Mouse (Mus musculus) cortical plate, adult 2 months (tissue): ENCODE measurements around the gene Gba2.

Experiments
- CTCF ChIP-seq: fragments of 200-500 bp; IDR thresholded peaks from 2 replicates; pipeline ENCODE4 v1.5.1; 2011; ENCODE audit warnings: mild to moderate bottlenecking, control low read depth, low read length; ENCODE audit not compliant: insufficient read depth; ENCODE audit errors: extremely low read depth
- POLR2A ChIP-seq: fragments of 200-500 bp; IDR thresholded peaks from 2 replicates; pipeline ENCODE4 v1.6.1; 2011; ENCODE audit warnings: mild to moderate bottlenecking, low read length, control low read depth; ENCODE audit not compliant: insufficient read depth; ENCODE audit errors: extremely low read depth

DNA sequence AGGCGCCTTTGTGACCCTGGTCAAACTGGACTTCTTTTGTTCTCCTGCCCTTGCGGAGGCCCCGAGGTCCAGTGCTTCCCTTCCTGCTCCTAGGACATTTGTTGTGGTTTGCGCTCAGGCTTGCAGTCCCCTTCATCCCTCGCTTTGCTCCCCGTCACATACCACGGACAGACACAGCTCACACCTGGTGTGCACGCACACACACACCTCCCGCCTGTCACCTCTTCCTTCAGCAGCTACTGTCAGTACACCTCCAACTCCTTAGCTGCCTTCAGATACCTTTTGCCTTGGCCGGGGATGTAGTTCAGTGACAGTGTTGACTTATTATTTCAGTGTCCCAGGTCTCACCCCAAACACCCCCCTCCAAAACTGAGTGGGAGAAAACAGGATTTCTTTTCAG lies 7.0 kb upstream of the Gba2 start:
- no peak for TF ChIP-seq POLR2A
- TF ChIP-seq CTCF = no peak
